Mouse (Mus musculus) gastrocnemius, adult 8-10 months (tissue): ENCODE measurements around the gene Rnf217. TPM values are rescaled to one million over a fixed set of nuclear protein-coding genes. Genes with fewer than 3 reads are reported as not detected.

Experiments used
- DNase-seq, 2 experiments: peaks; one replicate each; pipeline ENCODE4 v3.0.0; 2022; ENCODE audit warnings: low spot score in 2 of 2
- total RNA-seq, 4 experiments: library from RNA; stranded (reverse); gene quantifications; 2 replicates each; pipeline ENCODE4 v1.2.4; 2022

Rnf217 gene
- total RNA-seq, 4 experiments from 2014 or later = 7.3 to 9.2 (median 8.7) TPM

GRCm38 (mm10) chr10:31501644-31502043, 107.3 kb downstream of the Rnf217 start:
- no peak for DNase-seq

- DNase-seq = no peak
These were observed 112.1 kb downstream of the Rnf217 start for GRCm38 (mm10) chr10:31496931-31497330.

- DNase-seq = no peak
These were observed 113.2 kb downstream of the Rnf217 start for GRCm38 (mm10) chr10:31495826-31496225.

GRCm38 (mm10) chr10:31494296-31494695, 114.7 kb downstream of the Rnf217 start:
- no peak for DNase-seq

- DNase-seq = no peak
These were observed 141.7 kb downstream of the Rnf217 start for GRCm38 (mm10) chr10:31467043-31467898.

- DNase-seq = no peak
These were observed 143.0 kb downstream of the Rnf217 start for GRCm38 (mm10) chr10:31465840-31466541.

GRCm38 (mm10) chr10:31465424-31465823, 143.6 kb downstream of the Rnf217 start:
- DNase-seq = no peak

GRCm38 (mm10) chr10:31463044-31463443, 145.9 kb downstream of the Rnf217 start:
- DNase-seq = no peak

GRCm38 (mm10) chr10:31456806-31457205, 152.2 kb downstream of the Rnf217 start:
- no peak for DNase-seq

- DNase-seq = no peak
These were observed 161.9 kb downstream of the Rnf217 start for GRCm38 (mm10) chr10:31447083-31447482.

GRCm38 (mm10) chr10:31445291-31446124, 163.5 kb downstream of the Rnf217 start, which contains the start of gene Tpd52l1:
Gene Tpd52l1 (minus strand): TSS chr10:31445958.
- peak; percentile 71 to 84 for DNase-seq

GRCm38 (mm10) chr10:31444206-31444605, 164.8 kb downstream of the Rnf217 start:
- no peak for DNase-seq

Other genes starting within 250 kb of the Rnf217 start
- gene Tpd52l1, start 163.2 kb downstream of the Rnf217 start, total RNA-seq = 10 to 100 TPM; 29.3 to 31.8 (median 30.8) TPM